Mouse (Mus musculus) gastrocnemius, postnatal 10 days (tissue): ENCODE data around the gene Tgfb1. TPM values are rescaled to one million over a fixed set of nuclear protein-coding genes. Genes with fewer than 3 reads are reported as not detected.

Source experiments
- DNase-seq: peaks from one replicate; pipeline ENCODE4 v3.0.0; 2021; ENCODE audit warnings: mixed read lengths
- total RNA-seq, 2 experiments: library from RNA; stranded (reverse); gene quantifications; 2 replicates each; pipeline ENCODE4 v1.2.3; 2021

Gene Tgfb1
- total RNA-seq, 2 experiments from 2014 or later, result 15.2 to 25.6 TPM

DNA sequence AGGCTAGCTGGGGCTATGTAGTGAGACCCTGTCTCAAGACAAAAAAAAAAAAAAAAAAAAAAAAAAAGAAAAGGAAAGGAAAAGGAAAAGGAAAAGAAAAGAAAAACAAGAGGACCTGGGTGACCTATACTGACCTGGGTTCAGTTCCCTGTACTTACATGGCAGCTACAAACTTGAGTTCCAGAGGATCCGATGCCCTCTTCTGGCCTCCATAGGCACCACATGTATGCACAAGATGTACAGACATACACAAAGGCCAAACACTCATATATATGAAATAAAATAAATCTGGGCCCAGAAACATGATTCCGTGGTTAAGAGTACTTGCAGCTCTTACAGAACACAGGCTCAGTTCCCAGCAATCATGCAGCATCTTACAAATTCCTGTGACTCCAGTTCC is 50.1 kb downstream of the Tgfb1 start:
- DNase-seq, result no peak

DNA sequence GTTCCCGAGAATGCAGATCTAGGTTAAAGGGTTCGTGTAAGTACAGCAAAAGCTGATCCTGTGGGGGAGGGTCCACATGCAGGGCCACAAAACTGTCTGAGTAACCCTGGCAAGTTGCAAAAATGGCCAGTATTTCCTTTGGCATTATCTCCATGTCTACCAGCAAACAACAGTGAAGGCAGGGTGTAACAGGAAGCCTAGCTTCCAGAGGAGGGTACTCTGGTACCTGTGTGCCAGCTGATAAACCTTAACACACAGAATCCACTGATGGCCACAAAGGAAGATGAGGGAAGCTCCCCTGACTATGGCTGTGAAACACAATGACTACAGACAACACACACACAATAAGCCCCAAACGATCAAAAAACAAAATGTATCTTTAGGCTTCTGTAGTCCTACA is 51.5 kb downstream of the Tgfb1 start:
- DNase-seq, result no peak

DNA sequence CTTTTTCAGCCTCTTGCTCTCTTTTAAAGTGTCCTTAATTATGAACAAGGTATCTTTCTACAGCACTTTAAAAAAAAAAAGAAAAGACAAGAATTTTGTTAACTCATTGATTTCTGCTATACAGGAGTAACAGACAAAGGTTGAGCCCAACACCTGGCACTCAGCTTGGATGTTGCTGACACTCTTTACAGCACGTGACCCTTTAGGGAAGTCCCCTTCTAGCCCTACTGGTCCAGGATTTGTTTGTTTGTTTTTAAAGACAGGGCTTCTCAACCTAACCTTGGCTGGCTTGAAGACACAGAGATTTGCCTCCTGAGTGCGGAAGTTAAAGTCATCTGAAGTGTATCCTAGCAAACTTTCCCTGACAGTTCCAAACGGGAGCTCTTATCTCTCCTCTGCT is 60.0 kb downstream of the Tgfb1 start:
- no peak for DNase-seq

DNA sequence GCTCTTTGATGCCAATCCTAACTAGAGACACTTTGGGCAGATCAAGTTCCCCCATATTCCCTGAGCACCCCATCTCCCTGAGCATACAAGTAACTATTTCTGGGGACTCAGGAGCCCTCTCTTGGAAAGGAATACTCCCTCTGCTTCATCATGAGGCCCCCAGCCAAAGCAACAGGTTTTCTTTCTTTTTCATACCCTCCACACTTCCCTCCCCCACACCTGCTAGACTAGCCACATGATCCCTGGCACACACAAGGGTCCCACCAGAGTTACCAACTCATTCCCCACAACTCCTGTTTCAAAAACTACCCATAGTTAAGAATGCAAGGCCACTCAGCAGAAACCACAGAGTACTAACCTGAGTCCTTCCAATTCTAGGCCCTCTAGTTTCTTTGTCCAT is 66.3 kb downstream of the Tgfb1 start:
- no peak for DNase-seq

DNA sequence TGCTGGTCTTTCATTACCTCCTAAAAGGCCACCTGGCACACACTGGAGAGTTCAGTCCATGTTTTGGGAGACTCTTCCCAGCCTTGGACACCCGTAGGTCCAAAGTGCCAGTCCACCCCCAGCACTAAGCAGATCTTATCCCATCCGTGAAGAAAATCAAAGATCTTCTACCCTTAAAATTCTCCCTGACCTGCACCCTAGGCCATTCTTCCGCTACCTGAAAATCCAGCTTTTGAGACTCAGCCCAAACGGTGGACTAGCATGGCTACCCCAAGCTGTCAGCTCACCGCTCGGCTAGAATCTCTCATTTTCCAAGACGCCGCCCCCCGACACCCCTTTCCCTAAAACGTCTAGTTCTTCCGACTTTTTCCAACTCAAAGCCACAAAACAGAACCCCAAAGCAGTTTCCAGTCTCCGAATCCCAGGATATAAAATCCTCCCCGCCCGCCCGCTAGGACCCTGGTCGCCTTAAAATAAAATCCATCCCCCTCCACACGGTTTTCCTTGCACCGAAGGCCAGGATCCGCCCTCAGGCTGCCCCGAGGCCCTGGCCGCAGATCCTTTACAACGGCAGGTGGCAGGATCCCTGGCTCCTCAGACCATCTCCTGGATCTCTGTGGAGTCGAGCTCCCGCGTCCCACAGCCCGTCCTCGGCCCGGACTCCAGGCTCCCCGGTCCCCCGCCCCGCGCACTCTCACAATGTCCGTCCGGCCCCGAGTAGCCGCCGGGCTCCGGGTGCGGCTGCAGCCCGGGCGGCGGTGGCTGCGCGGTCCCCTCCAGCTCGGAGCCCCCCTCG is 67.0 kb downstream of the Tgfb1 start:
- no peak for DNase-seq

DNA sequence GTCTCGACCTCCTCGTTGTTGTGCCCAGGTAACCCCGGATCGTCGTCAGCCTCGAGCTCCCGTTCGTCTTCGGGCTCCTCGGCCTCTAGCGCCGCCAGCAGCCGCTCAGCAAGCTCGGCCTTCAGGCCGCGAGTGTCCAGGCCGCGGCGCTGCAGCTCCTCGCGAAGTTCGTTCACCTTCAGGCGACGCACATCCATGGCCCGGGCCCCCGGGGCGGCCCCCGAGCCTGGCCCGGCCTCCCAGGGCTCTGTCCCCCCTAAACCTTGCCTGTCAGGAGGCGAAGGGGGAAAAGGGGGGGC is 67.6 kb downstream of the Tgfb1 start:
- no peak for DNase-seq

Other genes with a start within 250 kb of the Tgfb1 start
- gene Ceacam1, start 209.4 kb upstream of the Tgfb1 start, total RNA-seq, result 1 to 10 TPM; 4.9 to 7.8 TPM
- under 1 TPM; 0.35 to 0.75 TPM for gene Ceacam2, start 147.1 kb upstream of the Tgfb1 start, total RNA-seq
- gene Erich4, start 71.1 kb upstream of the Tgfb1 start, total RNA-seq, result not detected
- gene Dmac2, start 67.6 kb upstream of the Tgfb1 start, total RNA-seq, result 10 to 100 TPM; 24.8 to 24.9 TPM
- gene B3gnt8, start 60.3 kb upstream of the Tgfb1 start, total RNA-seq, result 1 to 10 TPM; 1.9 to 2.5 TPM
- gene Bckdha, start 28.0 kb upstream of the Tgfb1 start, total RNA-seq, result 10 to 100 TPM; 51.9 to 60.8 TPM
- gene Exosc5, start 27.8 kb upstream of the Tgfb1 start, total RNA-seq, result 10 to 100 TPM; 23.6 to 26.0 TPM
- gene Tmem91, start 11.8 kb upstream of the Tgfb1 start, total RNA-seq, result under 1 TPM; 0.45 to 0.47 TPM
- gene B9d2, start 6.2 kb upstream of the Tgfb1 start, total RNA-seq, result 10 to 100 TPM; 10.5 to 10.9 TPM
- 10 to 100 TPM; 31.9 to 39.6 TPM for gene Ccdc97, start 32.1 kb downstream of the Tgfb1 start, total RNA-seq
- 10 to 100 TPM; 91.8 to 98.1 TPM for gene Hnrnpul1, start 67.8 kb downstream of the Tgfb1 start, total RNA-seq
- 100 to 1,000 TPM in 1 of 2 experiments, 10 to 100 TPM in 1; 89.3 to 110 TPM for gene Axl, start 101.7 kb downstream of the Tgfb1 start, total RNA-seq
- gene Cyp2s1, start 129.9 kb downstream of the Tgfb1 start, total RNA-seq, result under 1 TPM; 0.27 to 0.52 TPM
- gene Cyp2b10, start 210.6 kb downstream of the Tgfb1 start, total RNA-seq, result not detected